Mouse (Mus musculus): ENCODE data around the gene Mroh2a.
"Not testable (repeated sequence)": the region's sequence is repeated elsewhere in the genome, so short reads cannot be mapped to it uniquely, and the experiment has no call there.

Gene Mroh2a

GRCm38 (mm10) chr1:88218051-88218450 is 8.7 kb upstream of the Mroh2a start:
- in situ Hi-C loops (cut with MboI; ENCODE audit: low sequenced_read_pairs), result no loop called here

DNA sequence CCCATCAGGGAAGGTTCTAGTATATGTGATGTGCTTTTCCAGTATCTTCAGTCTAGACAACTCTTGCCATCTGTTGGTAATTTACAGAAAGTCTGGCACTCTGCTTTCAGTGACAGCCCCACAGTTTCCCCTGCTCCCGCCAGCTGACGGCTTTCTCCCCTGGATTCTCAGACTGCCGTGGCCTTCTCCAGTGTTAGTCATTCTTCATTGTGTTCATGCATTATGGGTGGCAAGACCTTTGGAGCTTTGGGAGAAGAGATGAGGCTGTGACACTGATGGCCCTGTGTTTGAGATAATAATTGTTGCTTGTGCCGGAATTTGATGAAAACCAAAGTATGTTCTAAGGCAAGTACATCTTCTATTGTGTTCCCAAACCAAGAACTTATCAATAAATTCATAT is 8.2 kb upstream of the Mroh2a start:
- in situ Hi-C loops (cut with MboI; ENCODE audit: low sequenced_read_pairs), result no loop called here

- in situ Hi-C loops (cut with MboI; ENCODE audit: low sequenced_read_pairs), result no loop called here
These were observed 7.7 kb upstream of the Mroh2a start for GRCm38 (mm10) chr1:88219054-88219453.

- in situ Hi-C loops (cut with MboI; ENCODE audit: low sequenced_read_pairs), result no loop called here
These were observed 6.5 kb upstream of the Mroh2a start for GRCm38 (mm10) chr1:88220336-88220735.

GRCm38 (mm10) chr1:88222216-88222615 is 4.6 kb upstream of the Mroh2a start:
- in situ Hi-C loops (cut with MboI; ENCODE audit: low sequenced_read_pairs), result no loop called here

GRCm38 (mm10) chr1:88223011-88223515 is 3.7 kb upstream of the Mroh2a start:
- in situ Hi-C loops (cut with MboI; ENCODE audit: low sequenced_read_pairs), result not testable (repeated sequence)

- in situ Hi-C loops (cut with MboI; ENCODE audit: low sequenced_read_pairs), result no loop called here
These were observed 3.2 kb upstream of the Mroh2a start for GRCm38 (mm10) chr1:88223591-88223990.

DNA sequence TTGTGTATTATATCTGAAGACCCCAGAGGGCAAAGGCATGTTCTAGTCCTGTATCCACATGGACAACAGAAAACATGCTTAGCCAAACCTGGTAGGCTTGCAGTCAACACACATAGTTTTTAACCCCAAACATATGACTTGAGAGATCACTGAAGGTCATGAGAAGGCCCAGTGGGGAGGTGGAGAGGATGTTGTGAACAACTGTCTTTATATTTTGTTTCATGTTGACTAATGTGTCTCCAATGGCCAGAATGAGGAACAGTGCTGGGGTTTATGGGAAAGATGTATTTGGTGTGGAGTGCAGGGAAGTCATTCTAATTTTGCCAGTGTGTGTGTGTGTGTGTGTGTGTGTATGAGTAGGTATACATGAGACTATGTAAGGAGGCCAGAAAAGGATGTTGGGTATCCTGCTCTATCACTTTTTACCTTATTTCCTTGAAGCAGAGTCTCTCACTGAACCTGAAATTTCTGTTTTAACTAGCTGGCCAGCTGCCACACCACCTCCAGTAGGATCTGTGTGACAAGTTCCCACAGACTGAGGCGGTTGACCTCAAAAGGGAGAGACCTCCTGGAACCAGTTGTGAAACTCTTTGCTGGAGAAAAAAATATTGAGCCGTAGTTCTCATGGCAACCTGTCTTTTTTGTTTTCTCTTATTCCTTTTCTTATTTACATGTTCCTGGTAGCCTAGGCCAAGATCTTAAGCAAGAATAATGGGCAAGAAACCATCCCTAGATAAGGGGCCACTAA is 2.6 kb upstream of the Mroh2a start:
- in situ Hi-C loops (cut with MboI; ENCODE audit: low sequenced_read_pairs), result no loop called here

DNA sequence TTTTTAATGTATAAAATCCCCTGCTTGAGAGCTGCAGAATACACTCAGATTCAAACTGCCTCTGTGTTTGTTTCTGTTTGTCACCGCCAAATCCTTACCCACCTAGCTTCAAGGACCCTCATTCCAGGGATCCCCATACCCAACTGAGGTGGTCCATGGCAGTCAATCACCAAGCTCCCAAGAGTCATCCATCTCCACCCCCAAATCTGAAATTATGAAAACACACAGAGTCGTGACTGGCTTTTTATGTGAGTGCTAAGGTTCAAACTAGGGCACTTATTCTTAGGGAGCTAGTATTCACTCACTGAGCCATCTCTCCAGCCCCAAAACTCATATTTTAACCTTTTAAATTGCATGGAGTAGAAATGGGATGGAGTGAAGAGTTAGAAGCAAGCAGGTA is 1.5 kb upstream of the Mroh2a start:
- in situ Hi-C loops (cut with MboI; ENCODE audit: low sequenced_read_pairs), result not testable (repeated sequence)

DNA sequence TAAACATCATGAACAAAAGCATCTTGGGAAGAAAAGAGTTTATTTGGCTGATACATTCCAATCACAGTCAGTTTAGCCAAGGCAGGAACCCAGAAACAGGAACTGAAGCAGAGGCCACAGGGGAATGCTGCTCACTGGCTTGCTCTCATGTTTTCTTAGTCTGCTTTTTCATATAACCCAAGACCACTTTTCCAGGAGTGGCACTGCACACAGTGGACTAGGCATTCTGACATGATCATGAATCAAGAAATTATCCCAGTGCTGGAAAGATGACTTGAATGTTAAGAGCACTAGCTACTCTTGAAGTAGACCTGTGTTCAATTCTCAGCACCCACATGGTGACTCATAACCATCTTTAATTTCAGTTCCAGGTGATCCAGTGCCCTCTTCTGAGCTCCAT is 1.0 kb upstream of the Mroh2a start:
- in situ Hi-C loops (cut with MboI; ENCODE audit: low sequenced_read_pairs), result no loop called here

GRCm38 (mm10) chr1:88227482-88227881 is 696 bp downstream of the Mroh2a start:
- in situ Hi-C loops (cut with MboI; ENCODE audit: low sequenced_read_pairs), result no loop called here

- in situ Hi-C loops (cut with MboI; ENCODE audit: low sequenced_read_pairs), result no loop called here
These were observed 1.3 kb downstream of the Mroh2a start for GRCm38 (mm10) chr1:88228121-88228520.

- in situ Hi-C loops (cut with MboI; ENCODE audit: low sequenced_read_pairs), result no loop called here
These were observed 2.8 kb downstream of the Mroh2a start for GRCm38 (mm10) chr1:88229566-88229965.

- in situ Hi-C loops (cut with MboI; ENCODE audit: low sequenced_read_pairs), result no loop called here
These were observed 3.2 kb downstream of the Mroh2a start for GRCm38 (mm10) chr1:88229986-88230385.

DNA sequence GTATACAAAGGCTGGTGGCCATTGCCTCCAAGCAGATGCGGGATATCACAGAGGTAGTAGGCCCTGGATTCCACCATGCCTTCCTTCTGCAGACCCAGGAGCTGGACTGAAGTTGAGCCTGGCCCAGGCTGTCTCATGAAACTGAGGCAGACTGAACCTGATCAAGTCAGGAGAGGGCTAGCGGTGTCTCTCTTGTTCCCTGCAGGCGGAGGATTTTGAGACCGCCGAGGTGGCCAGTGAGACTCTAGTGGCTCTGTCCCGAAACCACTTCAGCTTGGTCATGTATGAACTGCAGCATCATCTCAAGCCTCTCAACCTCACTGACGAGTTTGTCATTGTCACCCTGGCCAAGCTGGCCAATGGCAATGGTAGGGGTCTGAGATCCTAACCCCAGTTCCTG is 3.6 kb downstream of the Mroh2a start:
- in situ Hi-C loops (cut with MboI; ENCODE audit: low sequenced_read_pairs), result no loop called here

- in situ Hi-C loops (cut with MboI; ENCODE audit: low sequenced_read_pairs), result no loop called here
These were observed 4.4 kb downstream of the Mroh2a start for GRCm38 (mm10) chr1:88230981-88231802.

- in situ Hi-C loops (cut with MboI; ENCODE audit: low sequenced_read_pairs), result no loop called here
These were observed 5.2 kb downstream of the Mroh2a start for GRCm38 (mm10) chr1:88231803-88232499.

- in situ Hi-C loops (cut with MboI; ENCODE audit: low sequenced_read_pairs), result no loop called here
These were observed 6.0 kb downstream of the Mroh2a start for GRCm38 (mm10) chr1:88232664-88233380.

GRCm38 (mm10) chr1:88233421-88234247 is 6.8 kb downstream of the Mroh2a start:
- in situ Hi-C loops (cut with MboI; ENCODE audit: low sequenced_read_pairs), result no loop called here

DNA sequence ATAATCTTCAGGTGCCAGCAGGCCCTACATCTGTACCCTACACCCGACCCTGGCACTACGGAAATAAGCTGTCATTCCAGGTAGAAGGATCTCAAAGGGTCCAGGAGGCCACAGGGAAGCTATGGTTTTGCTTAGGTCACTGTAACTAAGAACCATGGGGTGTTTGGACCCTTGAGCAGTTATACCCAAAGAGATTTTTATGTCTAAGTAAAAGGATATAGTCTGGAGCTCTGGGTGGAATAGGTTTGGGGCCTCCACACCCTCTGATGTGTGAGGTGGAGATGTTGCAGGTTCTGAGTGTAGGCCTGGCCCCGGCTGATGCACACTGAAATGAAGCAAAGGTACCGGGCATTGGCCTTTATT is 7.4 kb downstream of the Mroh2a start:
- in situ Hi-C loops (cut with MboI; ENCODE audit: low sequenced_read_pairs), result no loop called here

Data from CH12F3 (cell line).